30 mouse cellular contexts compared by ENCODE assay signal in genomic region chr17:84537966-84538365, GRCm38 (mm10). TPM values are rescaled to one million over a fixed set of nuclear protein-coding genes. Genes with fewer than 3 reads are reported as not detected.
DNase-seq lines count a peak whose midpoint lies in the region; ATAC-seq and TF ChIP-seq lines count a peak whose summit lies in the region.
"Had no signal": no experiment of that assay in that cellular context is flagged by ENCODE, and none has a peak within 500 bp of the region (broad histone marks: within the 10 kb centered on the region; RNA-seq: fewer than 3 reads in every experiment).

No protein-coding gene starts in this region.

- no peak overlapping the region for H3K4me2 ChIP-seq in embryonic facial prominence, embryonic 14.5 days (ENCODE audit: low read depth, low read length)
- H3K4me2 ChIP-seq in myocyte (ENCODE audit: low read depth), result peak overlapping the region; percentile 13
- H3K4me2 ChIP-seq: embryonic facial prominence, embryonic 12.5 days; forebrain, embryonic 13.5 days; heart, embryonic 12.5 days; heart, embryonic 15.5 days; hindbrain, embryonic 14.5 days had no signal

- intact Hi-C loops in heart, postnatal 25 days (cut with DNase I), result no loop called here

- TF ChIP-seq POLR2A in myocyte (IDR thresholded peaks at IDR 0.05; ENCODE audit: insufficient read length, low read depth), result no peak

- H3K27me3 ChIP-seq in embryonic facial prominence, embryonic 14.5 days (replicated peaks; ENCODE audit: control insufficient read depth, insufficient read depth, low read length), result no peaks in the 10 kb centered on the region
- no peaks in the 10 kb centered on the region for H3K27me3 ChIP-seq in embryonic facial prominence, embryonic 10.5 days (replicated peaks; ENCODE audit: low read depth, poor library complexity, severe bottlenecking)
- no peaks in the 10 kb centered on the region for H3K27me3 ChIP-seq in myocyte (ENCODE audit: control insufficient read depth, insufficient read depth, insufficient read length)
- no peaks in the 10 kb centered on the region for H3K27me3 ChIP-seq in forebrain, embryonic 10.5 days (ENCODE audit: poor library complexity, severe bottlenecking)
- H3K27me3 ChIP-seq: CH12.LX; embryonic facial prominence, embryonic 12.5 days; forebrain, embryonic 13.5 days; heart, embryonic 12.5 days; heart, embryonic 15.5 days had no signal

- no peaks in the 10 kb centered on the region for H3K9me3 ChIP-seq in embryonic facial prominence, embryonic 14.5 days (ENCODE audit: control insufficient read depth, low read length)
- no peaks in the 10 kb centered on the region; the same call in 1 of the 2 replicates for H3K9me3 ChIP-seq in embryonic facial prominence, embryonic 10.5 days
- H3K9me3 ChIP-seq in forebrain, embryonic 10.5 days, result peaks cover 10% of the 10 kb centered on the region
- H3K9me3 ChIP-seq: embryonic facial prominence, embryonic 12.5 days; forebrain, embryonic 13.5 days; heart, embryonic 15.5 days had no signal

- H3K4me3 ChIP-seq in embryonic facial prominence, embryonic 14.5 days (ENCODE audit: low read depth, low read length), result no peak overlapping the region
- no peak overlapping the region for H3K4me3 ChIP-seq in embryonic facial prominence, embryonic 10.5 days
- no peak overlapping the region for H3K4me3 ChIP-seq in myocyte
- H3K4me3 ChIP-seq in forebrain, embryonic 10.5 days, result no peak overlapping the region
- H3K4me3 ChIP-seq: embryonic facial prominence, embryonic 12.5 days; erythroblast, embryonic 14.5 days; forebrain, embryonic 13.5 days; heart, embryonic 12.5 days; heart, embryonic 15.5 days had no signal

- no peak overlapping the region for H3K9ac ChIP-seq in embryonic facial prominence, embryonic 14.5 days (ENCODE audit: low read depth, low read length)
- H3K9ac ChIP-seq: embryonic facial prominence, embryonic 12.5 days; forebrain, embryonic 13.5 days; heart, embryonic 12.5 days; heart, embryonic 15.5 days; hindbrain, embryonic 14.5 days had no signal

- no peaks in the 10 kb centered on the region for H3K4me1 ChIP-seq in embryonic facial prominence, embryonic 14.5 days (ENCODE audit: control insufficient read depth, insufficient read depth, low read length)
- H3K4me1 ChIP-seq in embryonic facial prominence, embryonic 10.5 days, result peaks cover 3% of the 10 kb centered on the region; the same call in 1 of the 2 replicates
- no peaks in the 10 kb centered on the region; the same call in 1 of the 2 replicates for H3K4me1 ChIP-seq in forebrain, embryonic 10.5 days
- H3K4me1 ChIP-seq: embryonic facial prominence, embryonic 12.5 days; heart, embryonic 15.5 days had no signal

- WGBS in embryonic facial prominence, embryonic 14.5 days, result 77% methylated on average over 3 of the region's 3 CpGs
- WGBS in embryonic facial prominence, embryonic 10.5 days, result 90% methylated on average over 3 of the region's 3 CpGs
- 90% methylated on average over 3 of the region's 3 CpGs for WGBS in forebrain, embryonic 10.5 days

- no peak overlapping the region for H3ac ChIP-seq in myocyte (ENCODE audit: control insufficient read depth, insufficient read length)

- no peak overlapping the region for H3K27ac ChIP-seq in embryonic facial prominence, embryonic 14.5 days (replicated peaks; ENCODE audit: low read depth, low read length)
- no peak overlapping the region for H3K27ac ChIP-seq in embryonic facial prominence, embryonic 10.5 days (replicated peaks)
- H3K27ac ChIP-seq in forebrain, embryonic 10.5 days, result no peak overlapping the region
- H3K27ac ChIP-seq: embryonic facial prominence, embryonic 12.5 days; forebrain, embryonic 13.5 days; heart, embryonic 15.5 days; hindbrain, embryonic 14.5 days; hindbrain, postnatal 0 days had no signal

- H3K36me3 ChIP-seq in embryonic facial prominence, embryonic 14.5 days (ENCODE audit: control insufficient read depth, insufficient read depth, low read length), result peaks cover 10% of the 10 kb centered on the region; the same call in 1 of the 2 replicates
- H3K36me3 ChIP-seq in embryonic facial prominence, embryonic 10.5 days (replicated peaks), result peaks cover 17% of the 10 kb centered on the region
- H3K36me3 ChIP-seq in myocyte (ENCODE audit: control insufficient read depth, insufficient read depth), result peaks cover 4% of the 10 kb centered on the region
- H3K36me3 ChIP-seq in forebrain, embryonic 10.5 days (replicated peaks), result peaks cover 18% of the 10 kb centered on the region
- H3K36me3 ChIP-seq: G1E; heart, embryonic 12.5 days; heart, embryonic 15.5 days had no signal

- DNase-seq in embryonic facial prominence, embryonic 14.5 days (ENCODE audit: low spot score), result peak; percentile 62
- DNase-seq in embryonic facial prominence, embryonic 10.5 days (ENCODE audit: low spot score), result no peak
- peak; percentile 65 for DNase-seq in heart, adult 11 months
- no peak for DNase-seq in heart, postnatal 25 days (ENCODE audit: low spot score)
- DNase-seq in testis, postnatal 14 days (ENCODE audit: low spot score), result peak; percentile 49
- DNase-seq in testis, postnatal 10 days (ENCODE audit: low spot score), result no peak
- no peak for DNase-seq in forebrain, embryonic 10.5 days (ENCODE audit: extremely low spot score, low spot score)
- DNase-seq: adrenal gland, postnatal 10 days; adrenal gland, postnatal 36 days; B cell, adult 2 months; cerebellum, adult 11 months; cerebellum, adult 2 months; cerebellum, adult 9-11 months; heart, adult 18-20 months; heart, postnatal 10 days; heart, postnatal 4 days; kidney, adult 18-20 months had no signal

- peaks cover 7% of the 10 kb centered on the region for H3K79me2 ChIP-seq in myocyte (ENCODE audit: control insufficient read depth, insufficient read depth)

- ATAC-seq in embryonic facial prominence, embryonic 14.5 days (ENCODE audit: low read depth), result no peak
- ATAC-seq: forebrain, embryonic 13.5 days; forebrain, embryonic 16.5 days; hindbrain, postnatal 0 days; inflammation-experienced regulatory T-cells, adult 6 months; intestine, embryonic 16.5 days had no signal

TF ChIP-seq in myocyte, 11 proteins besides CTCF, POLR2A, EP300 and RAD21:
- no peak for TF ChIP-seq SRF (IDR thresholded peaks at IDR 0.05; ENCODE audit: control insufficient read depth, insufficient read length, low read depth)

RNA-seq across cellular contexts. Expression of gene Plekhh2, which starts 26.3 kb away (rescaled TPM):
- 8.0 and 9.0 TPM in 2 replicates for polyA plus RNA-seq in embryonic facial prominence, embryonic 14.5 days (2014; fragmentation: Nextera tagmentation; extraction: Ambion mirVana)
- 6.1 TPM in 2 replicates for polyA plus RNA-seq in embryonic facial prominence, embryonic 10.5 days (2016; fragmentation: Nextera tagmentation; extraction: Ambion mirVana)
- 1 to 10 TPM; 2.1 TPM for total RNA-seq in heart, postnatal 25 days (2021)
- polyA plus RNA-seq in myocyte (2012; fragmentation: generic; extraction: Trizol), result 6.4 TPM
- polyA plus RNA-seq in forebrain, embryonic 10.5 days (2016; fragmentation: Nextera tagmentation; extraction: Ambion mirVana), result 3.5 and 3.8 TPM in 2 replicates
- polyA plus RNA-seq: erythroblast, embryonic 14.5 days; inflammation-experienced regulatory T-cells, adult 6 months had no signal

Comparison
In these comparisons a context has a peak if more than half of its experiments do, and no peak if none do; other contexts are left out.
1. DNase-seq: peak in embryonic facial prominence, embryonic 14.5 days (single experiment), heart, adult 11 months (single experiment) and testis, postnatal 14 days (single experiment); none in embryonic facial prominence, embryonic 10.5 days (single experiment), heart, postnatal 25 days (single experiment), testis, postnatal 10 days (single experiment) and forebrain, embryonic 10.5 days (single experiment).